Mouse (Mus musculus) limb, embryonic 11.5 days (tissue): ENCODE results near the gene Dmrtc2. TPM values are rescaled to one million over a fixed set of nuclear protein-coding genes. Genes with fewer than 3 reads are reported as not detected.
A peak's percentile ranks its signal among the peaks of the same experiment; 100 is the strongest.

Experiments used
- ATAC-seq: fragments of 200-750 bp; cut with Nextera tagmentation; 2 replicates; pipeline ENCODE4 v1.8.0; 2017; ENCODE audit warnings: low read depth; ENCODE audit not compliant: insufficient number of reproducible peaks, low FRiP score, low TSS enrichment
- DNase-seq: peaks from one replicate; pipeline ENCODE4 v3.0.0-alpha.2; 2015; ENCODE audit warnings: low spot score
- H3K27ac ChIP-seq: fragments of 300-500 bp; sonication (generic); replicated peaks from 2 replicates; pipeline ENCODE4 v1.5.1; 2014; ENCODE audit warnings: low read depth, mild to moderate bottlenecking, low read length
- H3K27me3 ChIP-seq: fragments of 300-500 bp; sonication (generic); 2 replicates; pipeline ENCODE4 v1.6.1; 2014; ENCODE audit warnings: mild to moderate bottlenecking, low read length, mixed read lengths; ENCODE audit not compliant: control insufficient read depth, insufficient read depth
- H3K36me3 ChIP-seq: fragments of 300-500 bp; sonication (generic); 2 replicates; pipeline ENCODE4 v1.6.1; 2014; ENCODE audit warnings: mild to moderate bottlenecking, low read length, moderate library complexity, mixed read lengths; ENCODE audit not compliant: control insufficient read depth, insufficient read depth
- H3K4me1 ChIP-seq: fragments of 300-500 bp; sonication (generic); 2 replicates; pipeline ENCODE4 v1.6.1; 2014; ENCODE audit warnings: low read length, mixed read lengths; ENCODE audit not compliant: control insufficient read depth, insufficient read depth
- H3K4me2 ChIP-seq: fragments of 300-500 bp; sonication (generic); 2 replicates; pipeline ENCODE4 v1.6.1; 2014; ENCODE audit warnings: low read depth, mild to moderate bottlenecking, moderate library complexity; ENCODE audit not compliant: severe bottlenecking
- H3K4me3 ChIP-seq: fragments of 300-500 bp; sonication (generic); 2 replicates; pipeline ENCODE4 v1.5.1; 2014; ENCODE audit warnings: low read depth, low read length
- H3K9ac ChIP-seq: fragments of 300-500 bp; sonication (generic); 2 replicates; pipeline ENCODE4 v1.6.1; 2014; ENCODE audit warnings: mild to moderate bottlenecking, low read length
- H3K9me3 ChIP-seq: fragments of 300-500 bp; sonication (generic); 2 replicates; pipeline ENCODE4 v1.6.1; 2016; ENCODE audit warnings: low read length; ENCODE audit not compliant: control insufficient read depth
- WGBS: fragments of 180-500 bp; shearing (Covaris S2); extraction: QIAGEN DNeasy Blood & Tissue Kit; methylation state at CpG from one replicate; pipeline ENCODE4 v1.1.7; 2014; 5-methylcytosine and 5-hydroxymethylcytosine counted together
- polyA plus RNA-seq: library from polyadenylated mRNA; unstranded; fragments of >200 nt; fragmentation: Nextera tagmentation; extraction: Ambion mirVana; gene quantifications from 2 replicates; pipeline ENCODE4 v1.2.1, GENCODE M21; 2014

Dmrtc2 gene
- polyA plus RNA-seq, 1 experiment from 2014 or later, result not detected

GRCm38 (mm10) chr7:24882416-24883199, 12.8 kb downstream of the Dmrtc2 start:
- Histone ChIP-seq H3K4me3 (no peak overlapping the region), H3K27me3 (no peaks in the 10 kb centered on the region), H3K9me3 (no peaks in the 10 kb centered on the region), H3K4me2 (no peak overlapping the region), H3K36me3 (peaks cover 16% of the 10 kb centered on the region), H3K9ac (no peak overlapping the region), H3K4me1 (peaks cover 19% of the 10 kb centered on the region), H3K27ac (no peak overlapping the region)
- DNase-seq, result no peak
- no peak for ATAC-seq
- WGBS, result 90% methylated on average over 9 of the region's 9 CpGs

GRCm38 (mm10) chr7:24883896-24884692, 14.2 kb downstream of the Dmrtc2 start, which contains the start of gene Rps19:
TSS of gene Rps19 (plus strand) at chr7:24884371.
- peaks cover 19% of the 10 kb centered on the region for H3K4me1 ChIP-seq
- peak within 1 kb of the TSS; percentile 100 for H3K9ac ChIP-seq
- H3K27ac ChIP-seq, result peak within 1 kb of the TSS; percentile 82
- peaks cover 25% of the 10 kb centered on the region for H3K36me3 ChIP-seq
- peak within 1 kb of the TSS; percentile 100 for H3K4me3 ChIP-seq
- peak within 1 kb of the TSS; percentile 77 for H3K4me2 ChIP-seq
- H3K27me3 ChIP-seq, result no peaks in the 10 kb centered on the region
- H3K9me3 ChIP-seq, result no peaks in the 10 kb centered on the region
- WGBS, result under 1% methylated on average over 57 of the region's 57 CpGs
- DNase-seq (peak; percentile 99), ATAC-seq (peak; percentile 94)

DNA sequence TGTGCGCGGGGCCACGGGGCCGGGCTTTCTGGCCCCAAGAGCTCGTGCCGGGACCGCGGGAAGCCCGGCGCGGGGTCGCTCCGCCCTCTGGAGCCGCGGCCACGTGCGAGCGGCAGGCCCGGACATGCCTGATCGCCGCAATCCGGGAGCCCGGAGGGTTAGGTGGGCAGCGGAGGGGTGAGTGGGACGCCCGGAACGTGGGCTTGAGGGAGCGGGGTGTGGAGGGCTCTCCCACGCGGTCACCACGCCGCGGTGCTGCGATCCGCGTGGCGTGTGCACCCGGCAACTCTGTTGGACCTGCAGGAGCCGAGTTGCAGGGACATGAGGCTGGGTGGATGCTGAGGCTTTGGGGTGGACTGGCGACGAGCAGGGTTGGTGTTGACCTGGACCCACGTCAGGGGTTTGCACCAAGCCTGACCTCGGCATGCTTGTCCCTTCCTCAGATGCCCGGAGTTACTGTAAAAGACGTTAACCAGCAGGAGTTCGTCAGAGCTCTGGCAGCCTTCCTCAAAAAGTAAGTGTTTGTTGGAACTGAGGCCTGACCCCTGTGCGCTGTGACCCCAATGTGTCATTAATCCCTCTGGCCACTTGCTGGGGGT, 14.9 kb downstream of the Dmrtc2 start:
- Histone ChIP-seq H3K4me1 (peaks cover 19% of the 10 kb centered on the region), H3K27ac (peak overlapping the region; percentile 82), H3K4me2 (peak overlapping the region; percentile 77), H3K9ac (peak overlapping the region; percentile 100), H3K36me3 (peaks cover 31% of the 10 kb centered on the region), H3K4me3 (peak overlapping the region; percentile 100), H3K27me3 (no peaks in the 10 kb centered on the region), H3K9me3 (no peaks in the 10 kb centered on the region)
- no peak for DNase-seq
- WGBS, result 0% methylated on average over 47 of the region's 47 CpGs
- ATAC-seq, result no peak

DNA sequence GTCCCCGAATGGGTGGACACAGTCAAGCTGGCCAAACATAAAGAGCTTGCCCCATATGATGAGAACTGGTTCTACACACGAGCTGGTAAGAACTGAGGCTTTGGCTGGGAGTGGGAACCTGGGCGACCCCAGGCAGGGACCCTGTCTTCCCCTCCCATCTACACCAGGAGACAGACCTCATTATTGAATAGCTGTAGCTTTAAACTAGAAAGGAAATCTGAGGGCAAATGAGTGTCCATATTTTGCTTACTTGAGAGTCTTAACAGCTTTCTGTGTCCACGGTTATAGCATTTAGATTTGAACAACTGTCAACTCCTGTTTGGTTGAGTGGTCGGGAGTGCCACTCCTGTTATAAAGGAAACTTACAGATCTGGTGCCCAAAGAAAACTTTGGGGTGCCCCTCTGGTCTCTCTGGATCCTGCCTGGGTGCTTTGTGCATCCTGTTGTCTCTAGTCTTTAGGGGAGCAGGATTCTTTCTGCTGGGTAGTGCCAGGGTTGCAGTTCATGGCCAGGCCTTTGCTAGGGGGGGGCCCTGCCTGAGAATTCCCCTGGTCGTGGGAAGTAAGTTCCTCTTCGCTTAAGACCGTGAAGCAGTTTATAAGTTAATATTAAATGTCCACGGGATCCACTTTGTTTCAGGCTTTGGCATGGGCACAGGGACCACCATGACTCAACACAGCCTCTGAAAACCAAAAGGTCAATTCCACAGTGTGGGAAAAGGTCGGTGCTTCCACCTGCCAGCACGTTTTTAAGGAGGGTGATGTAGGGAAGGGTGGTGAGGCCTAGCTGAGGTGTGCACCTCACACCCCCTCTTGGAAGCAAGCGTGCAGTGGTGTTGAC, 15.8 kb downstream of the Dmrtc2 start:
- Histone ChIP-seq H3K4me3 (peak overlapping the region; percentile 100), H3K27me3 (no peaks in the 10 kb centered on the region), H3K36me3 (peaks cover 31% of the 10 kb centered on the region), H3K4me1 (peaks cover 19% of the 10 kb centered on the region), H3K9me3 (no peaks in the 10 kb centered on the region), H3K4me2 (peak overlapping the region; percentile 77), H3K27ac (no peak overlapping the region), H3K9ac (peak overlapping the region; percentile 100)
- DNase-seq, result no peak
- no peak for ATAC-seq
- 47% methylated on average over 12 of the region's 12 CpGs for WGBS

- Histone ChIP-seq H3K27ac (no peak overlapping the region), H3K4me3 (peak overlapping the region; percentile 100), H3K27me3 (no peaks in the 10 kb centered on the region), H3K4me1 (peaks cover 19% of the 10 kb centered on the region), H3K36me3 (peaks cover 31% of the 10 kb centered on the region), H3K4me2 (peak overlapping the region; percentile 77), H3K9ac (peak overlapping the region; percentile 100), H3K9me3 (no peaks in the 10 kb centered on the region)
- DNase-seq, result no peak
- ATAC-seq, result no peak
- 82% methylated on average over 4 of the region's 4 CpGs for WGBS
Measured at GRCm38 (mm10) chr7:24886308-24886633, 16.4 kb downstream of the Dmrtc2 start.

- Histone ChIP-seq H3K9ac (peak overlapping the region; percentile 24; the same call in 1 of the 2 replicates), H3K27ac (no peak overlapping the region), H3K4me2 (peak overlapping the region; percentile 77; the same call in 1 of the 2 replicates), H3K9me3 (no peaks in the 10 kb centered on the region), H3K4me3 (no peak overlapping the region), H3K27me3 (no peaks in the 10 kb centered on the region), H3K36me3 (peaks cover 31% of the 10 kb centered on the region), H3K4me1 (peaks cover 19% of the 10 kb centered on the region)
- ATAC-seq (no peak), DNase-seq (no peak)
- 71% methylated on average over 4 of the region's 4 CpGs for WGBS
Measured at GRCm38 (mm10) chr7:24887096-24887495, 17.2 kb downstream of the Dmrtc2 start.

- H3K4me1 ChIP-seq, result peaks cover 19% of the 10 kb centered on the region
- H3K9me3 ChIP-seq, result no peaks in the 10 kb centered on the region
- no peak overlapping the region for H3K4me2 ChIP-seq
- H3K4me3 ChIP-seq, result no peak overlapping the region
- no peak for ATAC-seq
- peaks cover 31% of the 10 kb centered on the region for H3K36me3 ChIP-seq
- no peaks in the 10 kb centered on the region for H3K27me3 ChIP-seq
- no peak for DNase-seq
- WGBS, result 84% methylated on average over 6 of the region's 6 CpGs
- no peak overlapping the region for H3K9ac ChIP-seq
- 0 out of 2 replicates have a peak overlapping the region, but pooled peaks have one; percentile 21 for H3K27ac ChIP-seq
Measured at GRCm38 (mm10) chr7:24889431-24890220, 19.8 kb downstream of the Dmrtc2 start.
